Mouse (Mus musculus): Measurements from ENCODE around the gene Atp1b4. TPM values are rescaled to one million over a fixed set of nuclear protein-coding genes. Genes with fewer than 3 reads are reported as not detected.

Atp1b4 gene
- polyA plus RNA-seq, 1 experiment from 2014 or later = 0.15 TPM

Other genes with a start within 250 kb of the Atp1b4 start
- not detected in 2 replicates for gene Rhox10, start 249.7 kb upstream of the Atp1b4 start, polyA plus RNA-seq (2015; fragmentation: Nextera tagmentation; extraction: Ambion mirVana)
- not detected in 2 replicates for gene Rhox11, start 231.0 kb upstream of the Atp1b4 start, polyA plus RNA-seq (2015; fragmentation: Nextera tagmentation; extraction: Ambion mirVana)
- not detected in 2 replicates for gene Rhox12, start 205.3 kb upstream of the Atp1b4 start, polyA plus RNA-seq (2015; fragmentation: Nextera tagmentation; extraction: Ambion mirVana)
- not detected in 2 replicates for gene Rhox13, start 195.0 kb upstream of the Atp1b4 start, polyA plus RNA-seq (2015; fragmentation: Nextera tagmentation; extraction: Ambion mirVana)
- gene Zbtb33, start 126.4 kb upstream of the Atp1b4 start, polyA plus RNA-seq (2015; fragmentation: Nextera tagmentation; extraction: Ambion mirVana) = 3.6 and 3.9 TPM in 2 replicates
- gene Tmem255a, start 63.7 kb upstream of the Atp1b4 start, polyA plus RNA-seq (2015; fragmentation: Nextera tagmentation; extraction: Ambion mirVana) = 31.8 and 34.5 TPM in 2 replicates
- gene Lamp2, start 140.3 kb downstream of the Atp1b4 start, polyA plus RNA-seq (2015; fragmentation: Nextera tagmentation; extraction: Ambion mirVana) = 143 and 145 TPM in 2 replicates